10 mouse cellular contexts compared by ENCODE assay signal in genomic region chr10:18910898-18911297, GRCm38 (mm10).
DNase-seq lines count a peak whose midpoint lies in the region; ATAC-seq and TF ChIP-seq lines count a peak whose summit lies in the region.
"Had no signal": no experiment of that assay in that cellular context is flagged by ENCODE, and none has a peak within 500 bp of the region (broad histone marks: within the 10 kb centered on the region; RNA-seq: fewer than 3 reads in every experiment).

No protein-coding gene starts in this region.

- no peak overlapping the region for H3K4me3 ChIP-seq in heart, postnatal 0 days (ENCODE audit: low read depth, low read length)
- H3K4me3 ChIP-seq in heart, embryonic 12.5 days = no peak overlapping the region
- H3K4me3 ChIP-seq in forebrain, embryonic 14.5 days (ENCODE audit: low read depth, low read length) = no peak overlapping the region
- no peak overlapping the region for H3K4me3 ChIP-seq in limb, embryonic 10.5 days
- H3K4me3 ChIP-seq: embryonic facial prominence, embryonic 12.5 days; limb, embryonic 13.5 days had no signal

- H3K27me3 ChIP-seq in heart, postnatal 0 days (ENCODE audit: control insufficient read depth, insufficient read depth, low read length) = no peaks in the 10 kb centered on the region
- H3K27me3 ChIP-seq in heart, embryonic 12.5 days (replicated peaks) = no peaks in the 10 kb centered on the region
- no peaks in the 10 kb centered on the region for H3K27me3 ChIP-seq in forebrain, embryonic 14.5 days (replicated peaks; ENCODE audit: control insufficient read depth, insufficient read depth, low read length)
- H3K27me3 ChIP-seq in limb, embryonic 10.5 days (ENCODE audit: low read depth, poor library complexity, severe bottlenecking) = no peaks in the 10 kb centered on the region
- H3K27me3 ChIP-seq: embryonic facial prominence, embryonic 12.5 days; limb, embryonic 13.5 days had no signal

- no peaks in the 10 kb centered on the region for H3K36me3 ChIP-seq in heart, postnatal 0 days (replicated peaks; ENCODE audit: control insufficient read depth, insufficient read depth, low read length)
- H3K36me3 ChIP-seq in heart, embryonic 12.5 days = no peaks in the 10 kb centered on the region
- no peaks in the 10 kb centered on the region for H3K36me3 ChIP-seq in forebrain, embryonic 14.5 days (ENCODE audit: control insufficient read depth, insufficient read depth, low read length)
- H3K36me3 ChIP-seq in limb, embryonic 10.5 days = no peaks in the 10 kb centered on the region
- H3K36me3 ChIP-seq: embryonic facial prominence, embryonic 12.5 days; limb, embryonic 13.5 days had no signal

- WGBS in heart, postnatal 0 days = 11% methylated on average over 2 of the region's 2 CpGs
- WGBS in heart, embryonic 12.5 days = 12% methylated on average over 2 of the region's 2 CpGs
- 6% methylated on average over 2 of the region's 2 CpGs for WGBS in forebrain, embryonic 14.5 days
- 10% methylated on average over 2 of the region's 2 CpGs for WGBS in limb, embryonic 10.5 days

- TF ChIP-seq CTCF in heart, postnatal 0 days (IDR thresholded peaks at IDR 0.05; ENCODE audit: low read depth) = peak; percentile 75

- TF ChIP-seq EP300 in heart, postnatal 0 days (IDR thresholded peaks at IDR 0.05; ENCODE audit: low read depth) = no peak

- peak; percentile 35 for DNase-seq in heart, postnatal 0 days (ENCODE audit: low spot score)
- peak; percentile 84 for DNase-seq in 416B (ENCODE audit: low read depth)
- peak; percentile 25 for DNase-seq in T-cell, adult 2 months (ENCODE audit: low spot score)
- DNase-seq in forebrain, embryonic 14.5 days (ENCODE audit: low spot score) = peak; percentile 63
- DNase-seq in limb, embryonic 10.5 days (ENCODE audit: low spot score) = peak; percentile 52
- peak; percentile 19 for DNase-seq in retina, postnatal 7 days (ENCODE audit: low read depth, low spot score)

- H3K9ac ChIP-seq in heart, postnatal 0 days (replicated peaks; ENCODE audit: low read depth, low read length) = no peak overlapping the region
- H3K9ac ChIP-seq in heart, embryonic 12.5 days = no peak overlapping the region
- H3K9ac ChIP-seq in forebrain, embryonic 14.5 days (ENCODE audit: low read length) = no peak overlapping the region
- H3K9ac ChIP-seq: embryonic facial prominence, embryonic 12.5 days; limb, embryonic 13.5 days had no signal

- no peaks in the 10 kb centered on the region for H3K4me1 ChIP-seq in heart, postnatal 0 days (ENCODE audit: control insufficient read depth, insufficient read depth)
- H3K4me1 ChIP-seq in heart, embryonic 12.5 days (replicated peaks) = no peaks in the 10 kb centered on the region
- no peaks in the 10 kb centered on the region for H3K4me1 ChIP-seq in forebrain, embryonic 14.5 days (ENCODE audit: control insufficient read depth, insufficient read depth, low read length)
- no peaks in the 10 kb centered on the region for H3K4me1 ChIP-seq in limb, embryonic 10.5 days
- H3K4me1 ChIP-seq: embryonic facial prominence, embryonic 12.5 days had no signal

- ATAC-seq in heart, postnatal 0 days (ENCODE audit: insufficient read depth, low read depth) = peak; percentile 55; the same call in 1 of the 2 replicates
- no peak for ATAC-seq in heart, embryonic 12.5 days (ENCODE audit: insufficient number of reproducible peaks, low FRiP score)
- peak; percentile 54; the same call in 1 of the 2 replicates for ATAC-seq in forebrain, embryonic 14.5 days
- ATAC-seq in erythroid progenitor cell, adult 5-6 weeks (replicated peaks; ENCODE audit: low FRiP score, poor library complexity, severe bottlenecking) = no peak

- H3K4me2 ChIP-seq in heart, postnatal 0 days (ENCODE audit: low read depth, low read length) = no peak overlapping the region
- no peak overlapping the region for H3K4me2 ChIP-seq in heart, embryonic 12.5 days
- no peak overlapping the region for H3K4me2 ChIP-seq in forebrain, embryonic 14.5 days (ENCODE audit: low read length)
- H3K4me2 ChIP-seq: embryonic facial prominence, embryonic 12.5 days; limb, embryonic 13.5 days had no signal

- no peak overlapping the region for H3K27ac ChIP-seq in heart, postnatal 0 days (ENCODE audit: low read depth)
- H3K27ac ChIP-seq in heart, embryonic 12.5 days (ENCODE audit: poor library complexity, severe bottlenecking) = no peak overlapping the region
- H3K27ac ChIP-seq in forebrain, embryonic 14.5 days (ENCODE audit: low read depth, low read length) = no peak overlapping the region
- H3K27ac ChIP-seq in limb, embryonic 10.5 days = no peak overlapping the region
- H3K27ac ChIP-seq: embryonic facial prominence, embryonic 12.5 days; limb, embryonic 13.5 days had no signal

- no peaks in the 10 kb centered on the region for H3K9me3 ChIP-seq in heart, postnatal 0 days (replicated peaks; ENCODE audit: control insufficient read depth, low read length)
- no peaks in the 10 kb centered on the region for H3K9me3 ChIP-seq in heart, embryonic 12.5 days (replicated peaks)
- H3K9me3 ChIP-seq in forebrain, embryonic 14.5 days (replicated peaks; ENCODE audit: control insufficient read depth, low read length) = no peaks in the 10 kb centered on the region
- H3K9me3 ChIP-seq in limb, embryonic 10.5 days (replicated peaks) = no peaks in the 10 kb centered on the region
- H3K9me3 ChIP-seq: embryonic facial prominence, embryonic 12.5 days; limb, embryonic 13.5 days had no signal

Comparison
In these comparisons a context has a peak if more than half of its experiments do, and no peak if none do; other contexts are left out.
1. ATAC-seq: peak in heart, postnatal 0 days (single experiment) and forebrain, embryonic 14.5 days (single experiment); none in heart, embryonic 12.5 days (single experiment) and erythroid progenitor cell, adult 5-6 weeks (single experiment).
2. DNase-seq: peak in every context shown above with its lines; median percentile 84 in 416B; 63 in forebrain, embryonic 14.5 days; 52 in limb, embryonic 10.5 days; 35 in heart, postnatal 0 days; 25 in T-cell, adult 2 months; 19 in retina, postnatal 7 days.